Mouse (Mus musculus) gastrocnemius, adult 8-10 months (tissue): Measurements from ENCODE around the gene A930009A15Rik. TPM values are rescaled to one million over a fixed set of nuclear protein-coding genes. Genes with fewer than 3 reads are reported as not detected.

Source experiments
- total RNA-seq, 4 experiments: library from RNA; stranded (reverse); gene quantifications; 2 replicates each; pipeline ENCODE4 v1.2.4; 2022

The A930009A15Rik gene
- total RNA-seq, 4 experiments from 2014 or later, result not detected

Other genes starting within 250 kb of the A930009A15Rik start
- 10 to 100 TPM; 12.2 to 22.6 (median 14.9) TPM for gene Tmem19, start 207.5 kb upstream of the A930009A15Rik start, total RNA-seq
- gene Thap2, start 185.5 kb upstream of the A930009A15Rik start, total RNA-seq, result 1 to 10 TPM; 3.4 to 10.0 (median 5.7) TPM
- 1 to 10 TPM; 6.5 to 9.9 (median 8.8) TPM for gene Zfc3h1, start 185.0 kb upstream of the A930009A15Rik start, total RNA-seq
- under 1 TPM in 1 of 4 experiments, not detected in 3; 0.12 TPM for gene Lgr5, start 17.8 kb downstream of the A930009A15Rik start, total RNA-seq
- gene Tspan8, start 246.8 kb downstream of the A930009A15Rik start, total RNA-seq, result 100 to 1,000 TPM; 114 to 141 (median 134) TPM